Mouse (Mus musculus) liver, adult (tissue): ENCODE results near the gene Tmem108.
A peak's percentile ranks its signal among the peaks of the same experiment; 100 is the strongest.

Experiments used
- GATA4 ChIP-seq: IDR thresholded peaks from 2 replicates; pipeline ENCODE4 v1.6.1; 2014; ENCODE audit warnings: mild to moderate bottlenecking, low read length; ENCODE audit not compliant: insufficient replicate concordance

Tmem108 gene

GRCm38 (mm10) chr9:103761647-103762084 lies at the start of gene Tmem108:
Gene Tmem108, minus strand, starts transcription at chr9:103761837.
- no peak for TF ChIP-seq GATA4

- no peak for TF ChIP-seq GATA4
Measured at GRCm38 (mm10) chr9:103789029-103789428, 27.4 kb upstream of the Tmem108 start.

- no peak for TF ChIP-seq GATA4
Measured at GRCm38 (mm10) chr9:103784156-103784555, 22.5 kb upstream of the Tmem108 start.

- TF ChIP-seq GATA4, result no peak
Measured at GRCm38 (mm10) chr9:103783276-103783675, 21.6 kb upstream of the Tmem108 start.

- no peak for TF ChIP-seq GATA4
Measured at GRCm38 (mm10) chr9:103782306-103782705, 20.7 kb upstream of the Tmem108 start.

- TF ChIP-seq GATA4, result no peak
Measured at GRCm38 (mm10) chr9:103781407-103781806, 19.8 kb upstream of the Tmem108 start.

- TF ChIP-seq GATA4, result no peak
Measured at GRCm38 (mm10) chr9:103780598-103780997, 19.0 kb upstream of the Tmem108 start.

GRCm38 (mm10) chr9:103778185-103778584 lies 16.5 kb upstream of the Tmem108 start:
- TF ChIP-seq GATA4, result no peak

GRCm38 (mm10) chr9:103761151-103761571 lies 476 bp downstream of the Tmem108 start:
- TF ChIP-seq GATA4, result no peak

GRCm38 (mm10) chr9:103760356-103760755 lies 1.3 kb downstream of the Tmem108 start:
- TF ChIP-seq GATA4, result no peak

- no peak for TF ChIP-seq GATA4
Measured at GRCm38 (mm10) chr9:103759829-103760228, 1.8 kb downstream of the Tmem108 start.

GRCm38 (mm10) chr9:103758930-103759695 lies 2.5 kb downstream of the Tmem108 start:
- peak; percentile 57; the same call in 1 of the 2 replicates for TF ChIP-seq GATA4

- no peak for TF ChIP-seq GATA4
Measured at GRCm38 (mm10) chr9:103758246-103758645, 3.4 kb downstream of the Tmem108 start.

GRCm38 (mm10) chr9:103752618-103753017 lies 9.0 kb downstream of the Tmem108 start:
- TF ChIP-seq GATA4, result no peak

- TF ChIP-seq GATA4, result peak; percentile 28; the same call in 1 of the 2 replicates
Measured at GRCm38 (mm10) chr9:103751568-103751967, 10.1 kb downstream of the Tmem108 start.

- TF ChIP-seq GATA4, result no peak
Measured at GRCm38 (mm10) chr9:103750491-103750890, 11.1 kb downstream of the Tmem108 start.

- no peak for TF ChIP-seq GATA4
Measured at GRCm38 (mm10) chr9:103746598-103746997, 15.0 kb downstream of the Tmem108 start.
